Mouse (Mus musculus): ENCODE data around the gene Ptprn2.

DNA sequence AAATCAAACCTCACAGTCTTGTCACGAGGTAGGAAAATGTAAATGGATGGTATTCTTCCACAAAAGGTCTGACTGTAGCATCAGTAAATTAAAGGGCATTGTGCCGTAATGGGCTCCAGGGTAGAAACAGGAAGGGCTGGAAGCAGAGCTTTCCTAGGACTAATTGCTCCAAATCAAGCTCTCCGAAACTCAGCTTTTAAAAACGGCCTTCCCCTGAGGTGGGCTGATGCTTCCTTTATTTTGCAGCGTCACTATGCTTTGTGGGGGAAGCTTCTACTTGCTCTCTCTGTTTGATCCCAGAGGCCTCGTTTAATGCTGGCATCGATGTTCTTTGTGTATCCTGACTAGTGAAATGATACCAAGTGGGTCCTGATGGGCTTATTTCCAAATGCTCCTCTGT is 718.0 kb downstream of the Ptprn2 start:
- no peak for TF ChIP-seq RAD21 (IDR thresholded peaks at IDR 0.05; ENCODE audit: low read depth, low read length)
- no peak for TF ChIP-seq POLR2A (IDR thresholded peaks at IDR 0.05; ENCODE audit: low read depth, low read length)
- TF ChIP-seq NRF1 (IDR thresholded peaks at IDR 0.05; ENCODE audit: low read depth, low read length) = no peak
- no peak for TF ChIP-seq GABPA (IDR thresholded peaks at IDR 0.05; ENCODE audit: insufficient replicate concordance, low read depth, low read length)
- TF ChIP-seq RCOR1 (conservative IDR thresholded peaks at IDR 0.05; ENCODE audit: low read depth, low read length) = no peak
- no peak for TF ChIP-seq CTCF (conservative IDR thresholded peaks at IDR 0.05 in 1 of 2, IDR thresholded peaks at IDR 0.05 in 1 of 2; ENCODE audit: low read depth in 2 of 2, low read length in 2 of 2)
- no peak for TF ChIP-seq POLR2AphosphoS2 (IDR thresholded peaks at IDR 0.05; ENCODE audit: low read depth, low read length)
- no peak for TF ChIP-seq E2F4 (IDR thresholded peaks at IDR 0.05; ENCODE audit: insufficient replicate concordance, low read depth, low read length)
- TF ChIP-seq NELFE (IDR thresholded peaks at IDR 0.05; ENCODE audit: low read depth, low read length) = no peak
- TF ChIP-seq MAFK (IDR thresholded peaks at IDR 0.05; ENCODE audit: insufficient replicate concordance, low read length) = no peak
- TF ChIP-seq ZKSCAN1 (IDR thresholded peaks at IDR 0.05; ENCODE audit: borderline replicate concordance, low read depth, low read length) = no peak
- TF ChIP-seq JUN (IDR thresholded peaks at IDR 0.05; ENCODE audit: insufficient read depth, low read depth, low read length) = no peak
